ENCODE assay signal across 26 mouse cellular contexts in genomic region chr3:20144401-20144800, GRCm38 (mm10). TPM values are rescaled to one million over a fixed set of nuclear protein-coding genes. Genes with fewer than 3 reads are reported as not detected.
DNase-seq lines count a peak whose midpoint lies in the region; ATAC-seq lines count a peak whose summit lies in the region.
"Had no signal": no experiment of that assay in that cellular context is flagged by ENCODE, and none has a peak within 500 bp of the region (broad histone marks: within the 10 kb centered on the region; RNA-seq: fewer than 3 reads in every experiment).

No protein-coding gene starts in this region.

- peak overlapping the region; percentile 46; the same call in 1 of the 2 replicates for H3K9ac ChIP-seq in heart, embryonic 11.5 days (ENCODE audit: low read depth, low read length)
- no peak overlapping the region for H3K9ac ChIP-seq in hindbrain, embryonic 16.5 days (ENCODE audit: low read depth, low read length)
- H3K9ac ChIP-seq in hindbrain, embryonic 11.5 days (ENCODE audit: low read depth, low read length): no peak overlapping the region
- H3K9ac ChIP-seq: hindbrain, embryonic 13.5 days; liver, embryonic 15.5 days had no signal

- DNase-seq in heart, postnatal 36 days: no peak
- no peak for DNase-seq in hindbrain, embryonic 11.5 days (ENCODE audit: low spot score)
- peak; percentile 10 for DNase-seq in lung, postnatal 10 days
- DNase-seq in lung, adult 18-20 months: no peak
- DNase-seq in ovary, postnatal 36 days (ENCODE audit: low spot score): no peak
- DNase-seq: adrenal gland, adult 2 months; B cell, adult 2 months; cerebellum, adult 18-20 months; cerebellum, postnatal 14 days; kidney, adult 18-20 months; liver; right cerebral cortex, adult 18-20 months; right cerebral cortex, postnatal 4 days; thymus, postnatal 14 days had no signal

- no peak for ATAC-seq in heart, embryonic 11.5 days (replicated peaks; ENCODE audit: insufficient number of reproducible peaks, low FRiP score, low TSS enrichment)
- ATAC-seq in hindbrain, embryonic 16.5 days: peak; percentile 48; the same call in 1 of the 2 replicates
- ATAC-seq in hindbrain, embryonic 11.5 days (ENCODE audit: low FRiP score): no peak
- ATAC-seq: forebrain, embryonic 16.5 days; inflammation-experienced regulatory T-cells, adult 6 months; Patski had no signal

- H3K9me3 ChIP-seq in heart, embryonic 11.5 days (replicated peaks; ENCODE audit: control insufficient read depth, low read length): no peaks in the 10 kb centered on the region
- H3K9me3 ChIP-seq in hindbrain, embryonic 16.5 days (ENCODE audit: control insufficient read depth, low read length): no peaks in the 10 kb centered on the region
- H3K9me3 ChIP-seq in hindbrain, embryonic 11.5 days (ENCODE audit: control insufficient read depth, low read length): no peaks in the 10 kb centered on the region
- H3K9me3 ChIP-seq: forebrain, embryonic 10.5 days; G1E; hindbrain, embryonic 13.5 days; limb, embryonic 10.5 days; liver, embryonic 15.5 days had no signal

- peaks cover 10% of the 10 kb centered on the region; the same call in 1 of the 2 replicates for H3K36me3 ChIP-seq in heart, embryonic 11.5 days (ENCODE audit: control insufficient read depth, insufficient read depth, low read length)
- peaks cover 2% of the 10 kb centered on the region; the same call in 1 of the 2 replicates for H3K36me3 ChIP-seq in hindbrain, embryonic 16.5 days (ENCODE audit: control insufficient read depth, insufficient read depth, low read length)
- no peaks in the 10 kb centered on the region for H3K36me3 ChIP-seq in hindbrain, embryonic 11.5 days (ENCODE audit: control insufficient read depth, insufficient read depth, low read length)
- H3K36me3 ChIP-seq: G1E; hindbrain, embryonic 13.5 days had no signal

- no peak overlapping the region for H3K4me2 ChIP-seq in heart, embryonic 11.5 days
- no peak overlapping the region for H3K4me2 ChIP-seq in hindbrain, embryonic 16.5 days (ENCODE audit: low read length)
- no peak overlapping the region for H3K4me2 ChIP-seq in hindbrain, embryonic 11.5 days (replicated peaks; ENCODE audit: low read depth, low read length)
- H3K4me2 ChIP-seq: hindbrain, embryonic 13.5 days; liver, embryonic 15.5 days; midbrain, embryonic 11.5 days had no signal

- H3K4me3 ChIP-seq in heart, embryonic 11.5 days (ENCODE audit: low read depth, low read length): no peak overlapping the region
- H3K4me3 ChIP-seq in hindbrain, embryonic 16.5 days (ENCODE audit: low read length): no peak overlapping the region
- no peak overlapping the region for H3K4me3 ChIP-seq in hindbrain, embryonic 11.5 days (ENCODE audit: low read depth, low read length)
- H3K4me3 ChIP-seq: forebrain, embryonic 10.5 days; hindbrain, embryonic 13.5 days; limb, embryonic 10.5 days; liver, embryonic 15.5 days had no signal

- peaks cover 45% of the 10 kb centered on the region for H3K4me1 ChIP-seq in heart, embryonic 11.5 days (ENCODE audit: control insufficient read depth, insufficient read depth, low read length)
- no peaks in the 10 kb centered on the region for H3K4me1 ChIP-seq in hindbrain, embryonic 16.5 days (ENCODE audit: control insufficient read depth, insufficient read depth, low read depth, low read length)
- H3K4me1 ChIP-seq in hindbrain, embryonic 11.5 days (replicated peaks; ENCODE audit: control insufficient read depth, insufficient read depth, low read length): no peaks in the 10 kb centered on the region
- H3K4me1 ChIP-seq: hindbrain, embryonic 13.5 days; liver, embryonic 15.5 days had no signal

- intact Hi-C loops in heart, postnatal 36 days (cut with DNase I): no loop called here

- peak overlapping the region; percentile 74 for H3K27ac ChIP-seq in heart, embryonic 11.5 days (ENCODE audit: low read depth, low read length)
- no peak overlapping the region for H3K27ac ChIP-seq in hindbrain, embryonic 16.5 days (ENCODE audit: low read depth, low read length)
- H3K27ac ChIP-seq in hindbrain, embryonic 11.5 days (ENCODE audit: low read depth, low read length): no peak overlapping the region
- H3K27ac ChIP-seq: forebrain, embryonic 10.5 days; hindbrain, embryonic 13.5 days; liver, embryonic 15.5 days had no signal

- 27% methylated on average over 2 of the region's 2 CpGs for WGBS in heart, embryonic 11.5 days (ENCODE audit: insufficient replicate concordance)
- 47% methylated on average over 2 of the region's 2 CpGs for WGBS in hindbrain, embryonic 16.5 days
- 54% methylated on average over 2 of the region's 2 CpGs for WGBS in hindbrain, embryonic 11.5 days

- H3K27me3 ChIP-seq in heart, embryonic 11.5 days (ENCODE audit: control insufficient read depth, insufficient read depth, low read length): no peaks in the 10 kb centered on the region
- no peaks in the 10 kb centered on the region for H3K27me3 ChIP-seq in hindbrain, embryonic 16.5 days (replicated peaks; ENCODE audit: control insufficient read depth, insufficient read depth, low read length)
- H3K27me3 ChIP-seq in hindbrain, embryonic 11.5 days (ENCODE audit: control insufficient read depth, insufficient read depth, low read length): no peaks in the 10 kb centered on the region
- H3K27me3 ChIP-seq: CH12.LX; hindbrain, embryonic 13.5 days; liver, embryonic 15.5 days; Patski had no signal

RNA-seq across cellular contexts. Expression of gene Gyg, which starts 10.7 kb away (rescaled TPM):
- 797 and 836 TPM in 2 replicates for polyA plus RNA-seq in heart, embryonic 11.5 days (2014; fragmentation: Nextera tagmentation; extraction: Ambion mirVana)
- total RNA-seq in heart, postnatal 36 days (2021): 100 to 1,000 TPM; 151 to 158 TPM
- polyA plus RNA-seq in hindbrain, embryonic 16.5 days (2015; fragmentation: Nextera tagmentation; extraction: Ambion mirVana): 81.0 and 92.2 TPM in 2 replicates
- polyA plus RNA-seq in hindbrain, embryonic 11.5 days (2014; fragmentation: Nextera tagmentation; extraction: Ambion mirVana): 29.5 and 32.5 TPM in 2 replicates
- total RNA-seq: G1E had no signal
- polyA plus RNA-seq: G1E had no signal
